In the genomic region with DNA sequence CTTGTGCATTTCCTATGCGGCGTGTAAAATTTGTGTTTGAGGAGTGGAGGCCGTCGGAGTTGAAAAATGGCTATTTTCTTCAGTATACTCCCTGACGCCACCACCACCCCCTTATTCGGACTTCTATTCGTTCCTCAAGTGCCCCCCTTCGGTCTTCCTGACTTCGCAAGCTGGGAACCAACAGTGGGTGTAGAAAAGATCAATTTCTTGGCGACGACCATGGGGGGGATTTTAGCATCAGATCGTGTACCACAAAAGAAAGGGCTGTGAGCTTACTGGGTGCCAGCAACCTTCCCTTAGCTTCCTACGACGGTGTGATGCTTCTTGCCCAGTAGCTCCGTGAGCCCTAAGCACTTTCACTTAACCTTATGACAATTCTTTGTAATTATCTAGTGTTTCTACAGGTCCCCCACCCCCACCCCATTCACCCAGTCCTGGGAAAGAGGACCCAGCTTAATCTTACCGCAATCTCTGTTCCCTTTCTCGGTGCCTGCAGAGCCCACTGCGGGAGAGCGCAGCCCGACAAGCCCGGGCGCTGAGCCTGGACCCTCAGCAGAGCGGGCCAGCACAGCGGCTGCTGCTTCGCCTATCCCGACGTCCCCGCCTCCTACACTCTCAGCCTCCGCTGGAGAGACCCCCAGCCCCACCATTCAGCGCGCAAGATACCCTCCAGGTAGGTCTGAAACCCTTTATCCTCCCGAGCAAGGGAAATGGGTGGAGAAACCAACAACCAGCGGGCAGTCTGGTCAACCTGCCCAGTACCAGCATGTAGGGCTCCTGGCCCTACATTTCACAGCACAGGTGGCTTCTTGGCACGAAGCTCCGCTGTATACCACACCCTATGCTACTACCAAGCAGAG, we compare ENCODE assay signal across 9 mouse cellular contexts. TPM values are rescaled to one million over a fixed set of nuclear protein-coding genes. Genes with fewer than 3 reads are reported as not detected.
A peak's percentile ranks its signal among the peaks of the same experiment; 100 is the strongest.
DNase-seq lines count a peak whose midpoint lies in the region; ATAC-seq and TF ChIP-seq lines count a peak whose summit lies in the region.
"Had no signal": no experiment of that assay in that cellular context is flagged by ENCODE, and none has a peak within 500 bp of the region (broad histone marks: within the 10 kb centered on the region; RNA-seq: fewer than 3 reads in every experiment).

No protein-coding gene starts in this region.

- peak overlapping the region; percentile 22 to 70 for H3K4me3 ChIP-seq in heart, embryonic 14.5 days (ENCODE audit: control insufficient read depth in 1 of 2, insufficient read depth in 1 of 2, low read depth in 1 of 2, low read length in 2 of 2)
- H3K4me3 ChIP-seq in forebrain, embryonic 13.5 days: peak overlapping the region; percentile 71
- peak overlapping the region; percentile 82 for H3K4me3 ChIP-seq in midbrain, embryonic 10.5 days

- intact Hi-C loops in heart, postnatal 25 days (cut with DNase I): loop anchor here (5.0 kb wide), 1 partner anchor 149 kb away; no protein-coding TSS in a partner anchor

- no peak overlapping the region for H3K9ac ChIP-seq in heart, embryonic 14.5 days (ENCODE audit: low read length)
- peak overlapping the region; percentile 71; the same call in 1 of the 2 replicates for H3K9ac ChIP-seq in forebrain, embryonic 13.5 days
- H3K9ac ChIP-seq: liver, embryonic 14.5 days had no signal

- peaks cover 13 to 21% of the 10 kb centered on the region in 2 experiments for H3K4me1 ChIP-seq in heart, embryonic 14.5 days (ENCODE audit: control insufficient read depth in 2 of 2, insufficient read depth in 2 of 2, low read length in 2 of 2)
- peaks cover 55% of the 10 kb centered on the region for H3K4me1 ChIP-seq in forebrain, embryonic 13.5 days
- peaks cover 75% of the 10 kb centered on the region for H3K4me1 ChIP-seq in midbrain, embryonic 10.5 days

- no peaks in the 10 kb centered on the region for H3K36me3 ChIP-seq in heart, embryonic 14.5 days (ENCODE audit: control insufficient read depth, insufficient read depth, low read length)
- H3K36me3 ChIP-seq in forebrain, embryonic 13.5 days (ENCODE audit: poor library complexity, severe bottlenecking): no peaks in the 10 kb centered on the region
- peaks cover 20% of the 10 kb centered on the region for H3K36me3 ChIP-seq in midbrain, embryonic 10.5 days

- no peak overlapping the region for H3K27ac ChIP-seq in heart, embryonic 14.5 days (replicated peaks in 1 of 2; ENCODE audit: control insufficient read depth in 1 of 2, insufficient read depth in 1 of 2, low read depth in 2 of 2, low read length in 2 of 2)
- no peak overlapping the region for H3K27ac ChIP-seq in forebrain, embryonic 13.5 days
- peak overlapping the region; percentile 97 for H3K27ac ChIP-seq in midbrain, embryonic 10.5 days (replicated peaks)
- H3K27ac ChIP-seq: liver, embryonic 14.5 days had no signal

- H3K9me3 ChIP-seq in heart, embryonic 14.5 days (ENCODE audit: control insufficient read depth, low read length): no peaks in the 10 kb centered on the region
- no peaks in the 10 kb centered on the region for H3K9me3 ChIP-seq in forebrain, embryonic 13.5 days (replicated peaks)
- H3K9me3 ChIP-seq in midbrain, embryonic 10.5 days (replicated peaks): no peaks in the 10 kb centered on the region

- WGBS in heart, embryonic 14.5 days: 10% methylated on average over 35 of the region's 35 CpGs
- 2% methylated on average over 35 of the region's 35 CpGs for WGBS in forebrain, embryonic 13.5 days
- WGBS in midbrain, embryonic 10.5 days: 1% methylated on average over 35 of the region's 35 CpGs

- no peak for DNase-seq in heart, postnatal 25 days (ENCODE audit: low spot score)
- DNase-seq in brain, embryonic 14.5 days (ENCODE audit: low read depth): peak; percentile 61
- no peak for DNase-seq in midbrain, embryonic 10.5 days (ENCODE audit: low spot score)
- no peak for DNase-seq in frontal cortex, postnatal 10 days (ENCODE audit: low spot score in 2 of 2)
- no peak for DNase-seq in testis, postnatal 10 days (ENCODE audit: low spot score)
- DNase-seq in spleen, adult 18-20 months: no peak

- H3K27me3 ChIP-seq in heart, embryonic 14.5 days (ENCODE audit: control insufficient read depth, insufficient read depth, low read length): peaks cover 65% of the 10 kb centered on the region
- peaks cover 70% of the 10 kb centered on the region for H3K27me3 ChIP-seq in forebrain, embryonic 13.5 days
- peaks cover 72% of the 10 kb centered on the region for H3K27me3 ChIP-seq in midbrain, embryonic 10.5 days (ENCODE audit: low read depth, poor library complexity, severe bottlenecking)

- TF ChIP-seq CTCF in brain, embryonic 14.5 days (IDR thresholded peaks at IDR 0.05; ENCODE audit: borderline replicate concordance, extremely low read depth, insufficient read depth, insufficient read length): no peak

- ATAC-seq in heart, embryonic 14.5 days (ENCODE audit: insufficient number of reproducible peaks, insufficient read depth, low FRiP score, low read depth): no peak
- no peak for ATAC-seq in forebrain, embryonic 13.5 days

- H3K4me2 ChIP-seq in heart, embryonic 14.5 days (ENCODE audit: low read length): peak overlapping the region; percentile 100
- H3K4me2 ChIP-seq in forebrain, embryonic 13.5 days: peak overlapping the region; percentile 97

- TF ChIP-seq POLR2A in brain, embryonic 14.5 days (IDR thresholded peaks at IDR 0.05; ENCODE audit: borderline replicate concordance, extremely low read depth, insufficient read depth, insufficient read length, poor library complexity, severe bottlenecking): no peak

RNA-seq across cellular contexts. Expression of a gene that starts 3.7 kb away (rescaled TPM):
- 0.14 and 0.31 TPM in 2 replicates for polyA plus RNA-seq in heart, embryonic 14.5 days (2014; fragmentation: Nextera tagmentation; extraction: Ambion mirVana)
- total RNA-seq in heart, postnatal 25 days (2021): 1 to 10 TPM; 2.5 to 5.9 TPM
- polyA plus RNA-seq in brain, embryonic 14.5 days (2012; rRNA removed): 5.7 and 6.5 TPM in 2 replicates
- polyA plus RNA-seq in forebrain, embryonic 13.5 days (2015; fragmentation: Nextera tagmentation; extraction: Ambion mirVana): 1.7 and 1.9 TPM in 2 replicates
- 0.60 and 0.61 TPM in 2 replicates for polyA plus RNA-seq in midbrain, embryonic 10.5 days (2016; fragmentation: Nextera tagmentation; extraction: Ambion mirVana)
